Mouse (Mus musculus): Measurements from ENCODE around the gene Gphn. TPM values are rescaled to one million over a fixed set of nuclear protein-coding genes. Genes with fewer than 3 reads are reported as not detected.
"Not testable (repeated sequence)": the region's sequence is repeated elsewhere in the genome, so short reads cannot be mapped to it uniquely, and the experiment has no call there.

Gphn gene
- total RNA-seq, 1 experiment from 2014 or later, result 15.6 TPM

GRCm38 (mm10) chr12:78327946-78328345, 101.8 kb downstream of the Gphn start:
- no peak for ATAC-seq (replicated peaks; ENCODE audit: low read depth, poor library complexity, severe bottlenecking)

- ATAC-seq (replicated peaks; ENCODE audit: low read depth, poor library complexity, severe bottlenecking), result peak; percentile 69; the same call in 1 of the 2 replicates
These were observed 105.9 kb downstream of the Gphn start for GRCm38 (mm10) chr12:78332107-78332506.

- ATAC-seq (replicated peaks; ENCODE audit: low read depth, poor library complexity, severe bottlenecking), result 0 out of 2 replicates have a peak, but pooled peaks have one; percentile 47
These were observed 130.3 kb downstream of the Gphn start for GRCm38 (mm10) chr12:78356472-78356871.

GRCm38 (mm10) chr12:78389267-78389666, 163.1 kb downstream of the Gphn start:
- ATAC-seq (replicated peaks; ENCODE audit: low read depth, poor library complexity, severe bottlenecking), result no peak

GRCm38 (mm10) chr12:78395297-78395696, 169.1 kb downstream of the Gphn start:
- no peak for ATAC-seq (replicated peaks; ENCODE audit: low read depth, poor library complexity, severe bottlenecking)

GRCm38 (mm10) chr12:78407518-78407917, 181.3 kb downstream of the Gphn start:
- ATAC-seq (replicated peaks; ENCODE audit: low read depth, poor library complexity, severe bottlenecking), result not testable (repeated sequence)

GRCm38 (mm10) chr12:78522176-78522575, 296.0 kb downstream of the Gphn start:
- ATAC-seq (replicated peaks; ENCODE audit: low read depth, poor library complexity, severe bottlenecking), result no peak

GRCm38 (mm10) chr12:78522804-78523394, 296.7 kb downstream of the Gphn start:
- ATAC-seq (replicated peaks; ENCODE audit: low read depth, poor library complexity, severe bottlenecking), result no peak

- ATAC-seq (replicated peaks; ENCODE audit: low read depth, poor library complexity, severe bottlenecking), result not testable (repeated sequence)
These were observed 311.4 kb downstream of the Gphn start for GRCm38 (mm10) chr12:78537590-78537989.

GRCm38 (mm10) chr12:78550913-78551312, 324.7 kb downstream of the Gphn start:
- 0 out of 2 replicates have a peak, but pooled peaks have one; percentile 42 for ATAC-seq (replicated peaks; ENCODE audit: low read depth, poor library complexity, severe bottlenecking)

GRCm38 (mm10) chr12:78631816-78632215, 405.6 kb downstream of the Gphn start:
- peak; percentile 56 for ATAC-seq (replicated peaks; ENCODE audit: low read depth, poor library complexity, severe bottlenecking)

- no peak for ATAC-seq (replicated peaks; ENCODE audit: low read depth, poor library complexity, severe bottlenecking)
These were observed 413.3 kb downstream of the Gphn start for GRCm38 (mm10) chr12:78639466-78639865.

GRCm38 (mm10) chr12:78640086-78640485, 413.9 kb downstream of the Gphn start:
- no peak for ATAC-seq (replicated peaks; ENCODE audit: low read depth, poor library complexity, severe bottlenecking)

GRCm38 (mm10) chr12:78641220-78641619, 415.0 kb downstream of the Gphn start:
- no peak for ATAC-seq (replicated peaks; ENCODE audit: low read depth, poor library complexity, severe bottlenecking)

GRCm38 (mm10) chr12:78643691-78644090, 417.5 kb downstream of the Gphn start:
- no peak for ATAC-seq (replicated peaks; ENCODE audit: low read depth, poor library complexity, severe bottlenecking)

GRCm38 (mm10) chr12:78645282-78645681, 419.1 kb downstream of the Gphn start:
- no peak for ATAC-seq (replicated peaks; ENCODE audit: low read depth, poor library complexity, severe bottlenecking)

- ATAC-seq (replicated peaks; ENCODE audit: low read depth, poor library complexity, severe bottlenecking), result no peak
These were observed 433.6 kb downstream of the Gphn start for GRCm38 (mm10) chr12:78659718-78660304.

GRCm38 (mm10) chr12:78678101-78678806, 452.1 kb downstream of the Gphn start:
- no peak for ATAC-seq (replicated peaks; ENCODE audit: low read depth, poor library complexity, severe bottlenecking)

- ATAC-seq (replicated peaks; ENCODE audit: low read depth, poor library complexity, severe bottlenecking), result no peak
These were observed 452.6 kb downstream of the Gphn start for GRCm38 (mm10) chr12:78678807-78679189.

- no peak for ATAC-seq (replicated peaks; ENCODE audit: low read depth, poor library complexity, severe bottlenecking)
These were observed 454.9 kb downstream of the Gphn start for GRCm38 (mm10) chr12:78681048-78681447.

GRCm38 (mm10) chr12:78682279-78682678, 456.1 kb downstream of the Gphn start:
- no peak for ATAC-seq (replicated peaks; ENCODE audit: low read depth, poor library complexity, severe bottlenecking)

All from common myeloid progenitor, adult 5-6 weeks (primary cell).